Mouse (Mus musculus) cortical plate, adult 2 months (tissue): ENCODE data around the gene Ss18l2.

ENCODE experiments used
- CTCF ChIP-seq: fragments of 200-500 bp; IDR thresholded peaks from 2 replicates; pipeline ENCODE4 v1.5.1; 2011; ENCODE audit warnings: mild to moderate bottlenecking, control low read depth, low read length; ENCODE audit not compliant: insufficient read depth; ENCODE audit errors: extremely low read depth
- POLR2A ChIP-seq: fragments of 200-500 bp; IDR thresholded peaks from 2 replicates; pipeline ENCODE4 v1.6.1; 2011; ENCODE audit warnings: mild to moderate bottlenecking, low read length, control low read depth; ENCODE audit not compliant: insufficient read depth; ENCODE audit errors: extremely low read depth

DNA sequence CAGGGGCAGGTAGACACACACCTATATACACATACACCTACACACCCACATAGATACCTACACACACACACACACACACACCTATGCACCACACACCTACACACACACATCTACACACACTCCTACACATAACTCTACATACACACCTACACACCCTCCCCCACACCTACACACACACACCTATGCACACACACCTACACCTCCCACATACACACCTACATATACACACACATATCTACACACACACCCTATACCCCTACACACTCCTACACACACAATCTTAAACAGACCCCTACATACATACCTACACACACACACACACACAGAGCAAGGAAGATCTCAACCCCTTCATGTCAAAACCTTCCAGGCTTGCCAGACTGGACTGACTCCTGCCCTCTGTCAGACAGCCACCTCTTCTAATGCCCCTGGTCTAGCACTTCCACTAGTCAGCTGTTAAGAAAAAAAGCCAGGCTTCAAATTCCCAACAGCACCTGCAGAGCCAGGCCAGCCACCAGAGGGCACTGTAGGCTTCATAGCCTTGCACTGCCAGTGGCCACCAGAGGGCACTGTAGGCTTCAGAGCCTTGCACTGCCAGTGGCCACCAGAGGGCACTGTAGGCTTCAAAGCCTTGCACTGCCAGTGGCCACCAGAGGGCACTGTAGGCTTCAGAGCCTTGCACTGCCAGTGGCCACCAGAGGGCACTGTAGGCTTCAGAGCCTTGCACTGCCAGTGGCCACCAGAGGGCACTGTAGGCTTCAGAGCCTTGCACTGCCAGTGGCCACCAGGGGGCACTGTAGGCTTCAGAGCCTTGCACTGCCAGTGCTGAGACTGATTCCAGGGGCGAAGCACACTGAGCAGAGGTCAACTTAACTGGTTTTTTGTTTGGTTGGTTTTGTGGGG, 12.7 kb upstream of the Ss18l2 start:
- TF ChIP-seq CTCF (peak; percentile 55), POLR2A (no peak)
